Mouse (Mus musculus): ENCODE measurements around the gene Tmem214. TPM values are rescaled to one million over a fixed set of nuclear protein-coding genes. Genes with fewer than 3 reads are reported as not detected.

The Tmem214 gene
- polyA plus RNA-seq, 1 experiment from 2014 or later, result 63.3 TPM

DNA sequence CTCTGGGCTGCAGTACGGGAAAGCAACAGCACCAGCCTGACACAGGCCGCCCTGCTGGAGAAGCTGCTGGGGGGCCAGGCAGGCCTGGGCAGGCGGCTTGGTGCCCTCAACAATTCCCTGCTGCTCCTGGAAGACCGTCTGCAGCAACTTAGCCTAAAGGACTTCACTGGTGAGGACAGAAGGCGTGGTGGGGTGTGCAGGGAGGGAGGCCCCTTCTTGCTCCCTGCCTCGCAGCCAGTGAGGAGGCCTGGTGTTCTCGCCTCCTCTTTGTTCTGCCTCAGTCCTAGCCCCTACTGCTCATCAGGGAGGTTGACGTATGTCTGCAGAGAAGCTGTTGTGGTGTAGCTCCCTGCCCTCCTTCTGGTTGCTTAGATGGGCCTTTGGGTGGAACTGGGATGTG, 50.9 kb downstream of the Tmem214 start:
- H3K4me1 ChIP-seq, result peaks cover 68% of the 10 kb centered on the region

DNA sequence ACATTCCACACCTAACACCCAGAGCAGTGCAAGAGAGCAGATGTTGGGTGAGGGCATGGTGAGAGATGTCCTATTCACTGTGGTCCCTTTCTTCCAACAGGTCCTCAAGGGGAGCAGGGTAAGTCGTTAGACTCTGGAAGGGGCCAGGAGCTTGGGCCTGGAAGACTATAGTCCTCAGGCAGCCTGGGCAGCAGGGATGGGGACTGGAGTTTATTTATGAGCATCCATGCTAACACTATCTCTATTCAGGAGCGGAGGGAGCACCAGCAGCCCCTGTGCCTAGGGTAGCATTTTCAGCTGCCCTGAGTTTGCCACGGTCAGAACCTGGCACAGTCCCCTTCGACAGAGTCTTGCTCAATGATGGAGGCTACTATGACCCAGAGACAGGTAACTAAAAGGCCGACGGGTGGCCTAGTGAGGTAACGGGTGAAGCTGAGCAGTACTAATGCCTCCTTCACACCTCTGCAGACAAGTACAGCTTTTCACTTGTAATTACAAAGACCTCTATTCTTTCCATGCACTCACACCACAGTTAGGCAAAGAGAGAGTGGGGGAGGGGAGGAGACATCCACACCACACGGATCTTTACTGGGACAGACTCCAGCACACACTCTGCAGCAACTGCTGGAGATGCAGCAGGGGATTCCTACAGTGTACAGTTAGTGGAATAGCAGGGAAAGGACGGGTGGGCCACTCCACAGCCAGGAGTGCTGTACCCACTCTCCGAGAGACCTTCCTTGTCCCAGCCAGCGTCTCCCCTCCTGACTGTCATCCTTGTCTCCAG, 52.2 kb downstream of the Tmem214 start:
- Histone ChIP-seq H3K36me3 (peaks cover 10% of the 10 kb centered on the region), H3K4me1 (peaks cover 55% of the 10 kb centered on the region), H3K4me3 (peak overlapping the region; percentile 60; the same call in 1 of the 2 replicates), H3K27ac (replicated peaks) (no peak overlapping the region), H3K27me3 (ENCODE audit: low read depth, poor library complexity, severe bottlenecking) (peaks cover 39% of the 10 kb centered on the region), H3K9me3 (replicated peaks) (no peaks in the 10 kb centered on the region)
- WGBS, result 76% methylated on average over 11 of the region's 11 CpGs
- no peak for DNase-seq (ENCODE audit: low spot score)

More for the DNA sequence above, 50.9 kb downstream of the Tmem214 start:
- Histone ChIP-seq H3K9me3 (replicated peaks) (no peaks in the 10 kb centered on the region), H3K4me3 (0 out of 2 replicates have a peak overlapping the region, but pooled peaks have one; percentile 22), H3K27ac (replicated peaks) (no peak overlapping the region), H3K36me3 (peaks cover 10% of the 10 kb centered on the region), H3K27me3 (ENCODE audit: low read depth, poor library complexity, severe bottlenecking) (peaks cover 28% of the 10 kb centered on the region)
- DNase-seq (ENCODE audit: low spot score), result no peak
- WGBS, result 75% methylated on average over 8 of the region's 8 CpGs

DNA sequence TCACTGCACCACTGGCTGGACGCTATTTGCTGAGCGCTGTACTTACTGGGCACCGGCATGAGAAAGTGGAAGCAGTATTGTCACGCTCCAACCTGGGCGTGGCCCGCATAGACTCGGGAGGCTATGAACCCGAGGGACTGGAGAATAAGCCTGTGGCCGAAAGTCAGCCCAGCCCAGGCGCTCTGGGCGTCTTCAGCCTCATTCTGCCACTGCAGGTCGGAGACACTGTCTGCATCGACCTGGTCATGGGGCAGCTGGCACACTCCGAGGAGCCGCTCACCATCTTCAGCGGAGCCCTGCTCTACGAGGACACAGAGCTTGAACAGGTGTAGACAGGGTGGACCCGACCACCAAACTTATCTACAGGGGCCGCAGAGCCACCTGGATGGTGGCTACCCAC, 52.8 kb downstream of the Tmem214 start:
- H3K4me1 ChIP-seq, result peaks cover 49% of the 10 kb centered on the region
- DNase-seq (ENCODE audit: low spot score), result no peak
- peaks cover 43% of the 10 kb centered on the region for H3K27me3 ChIP-seq (ENCODE audit: low read depth, poor library complexity, severe bottlenecking)
- 58% methylated on average over 19 of the region's 19 CpGs for WGBS
- no peaks in the 10 kb centered on the region for H3K9me3 ChIP-seq (replicated peaks)
- H3K27ac ChIP-seq (replicated peaks), result peak overlapping the region; percentile 10; the same call in 1 of the 2 replicates
- peak overlapping the region; percentile 60 for H3K4me3 ChIP-seq
- peaks cover 10% of the 10 kb centered on the region for H3K36me3 ChIP-seq

DNA sequence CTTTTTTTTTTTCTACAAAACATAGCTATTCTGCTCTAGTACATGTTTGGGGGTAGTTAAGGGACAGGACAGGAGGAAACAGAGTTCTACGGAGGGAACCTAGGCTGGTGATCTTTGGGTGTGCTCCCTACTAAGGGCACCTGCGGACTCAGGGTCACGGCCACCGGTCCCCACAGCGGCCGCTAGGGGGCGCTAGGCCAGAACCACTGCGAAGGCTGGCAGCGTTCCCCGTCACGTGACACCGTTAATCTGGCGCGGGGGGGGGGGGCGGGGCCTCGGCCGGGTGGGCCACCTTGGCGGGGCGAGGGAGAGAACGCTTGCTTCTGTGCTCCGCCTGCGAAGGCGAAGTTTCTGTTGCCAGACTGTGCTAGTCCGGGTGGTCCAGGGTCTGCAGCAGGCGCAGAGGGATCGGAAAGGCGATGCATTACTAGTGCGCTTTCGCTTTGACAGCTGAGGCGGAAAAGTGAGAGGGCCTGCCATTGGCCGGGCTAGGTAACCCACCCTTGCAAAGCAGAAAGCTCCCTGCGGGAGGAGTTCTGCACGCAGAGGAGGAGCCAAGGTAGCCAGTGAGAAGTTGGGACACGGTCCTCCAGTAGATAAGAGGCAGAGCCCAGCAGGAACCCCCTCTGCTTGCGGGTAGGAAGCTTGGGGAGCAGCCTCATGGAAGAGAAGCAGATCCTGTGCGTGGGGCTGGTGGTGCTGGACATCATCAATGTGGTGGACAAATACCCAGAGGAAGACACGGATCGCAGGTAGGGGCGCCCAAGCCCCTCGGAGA, 53.6 kb downstream of the Tmem214 start, which contains the start of gene Khk:
Khk (plus strand) TSS at position 176 of the 778 bp plus-strand sequence.
- H3K4me1 ChIP-seq, result peaks cover 41% of the 10 kb centered on the region
- peaks cover 10% of the 10 kb centered on the region for H3K36me3 ChIP-seq
- 1% methylated on average over 40 of the region's 40 CpGs for WGBS
- peak; percentile 95 for DNase-seq (ENCODE audit: low spot score)
- peak within 1 kb of the TSS; percentile 60 for H3K4me3 ChIP-seq
- no peaks in the 10 kb centered on the region for H3K9me3 ChIP-seq (replicated peaks)
- peak within 1 kb of the TSS; percentile 82 for H3K27ac ChIP-seq (replicated peaks)
- peaks cover 43% of the 10 kb centered on the region for H3K27me3 ChIP-seq (ENCODE audit: low read depth, poor library complexity, severe bottlenecking)

DNA sequence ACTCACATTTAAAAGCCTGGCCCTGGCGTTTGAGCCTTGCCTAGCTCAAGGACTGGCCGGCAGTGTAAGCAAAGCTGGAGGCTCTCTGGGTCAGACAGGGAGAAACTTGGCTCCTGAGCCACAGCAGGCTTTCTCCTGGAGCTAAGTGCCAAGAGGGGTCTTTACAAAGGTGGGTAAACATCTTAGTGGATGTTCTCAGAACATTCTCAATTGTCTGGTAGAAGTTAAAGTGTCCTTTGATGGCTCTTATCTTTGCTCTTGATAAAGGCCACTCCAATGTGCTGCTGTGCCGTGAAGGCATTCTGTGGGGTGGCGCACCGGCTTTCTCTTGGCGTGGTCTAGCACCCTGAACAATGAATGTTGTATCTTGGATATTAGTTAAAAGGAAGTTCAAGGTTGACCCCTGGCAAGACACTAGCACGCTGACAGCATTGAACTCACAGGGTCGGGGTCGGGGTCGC, 54.8 kb downstream of the Tmem214 start:
- no peak overlapping the region for H3K27ac ChIP-seq (replicated peaks)

DNA sequence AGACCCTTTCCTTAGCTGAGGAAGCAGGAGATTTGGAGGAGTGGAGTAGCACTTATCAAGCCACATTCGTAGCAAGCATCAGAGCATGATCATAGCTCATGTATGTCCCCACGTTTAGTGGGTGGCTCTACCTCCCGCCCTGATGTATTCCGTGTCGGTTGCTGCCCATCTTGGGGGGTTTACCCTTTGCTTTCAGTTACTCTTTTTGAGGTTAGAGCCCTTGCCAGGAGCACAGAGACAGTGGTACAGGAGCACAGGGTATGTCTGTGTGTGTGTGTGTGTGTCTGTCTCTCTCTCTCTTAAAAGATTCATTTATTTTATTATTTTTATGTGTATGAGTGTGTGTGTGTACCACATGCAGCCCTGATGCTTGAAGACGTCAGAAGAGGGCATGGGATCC, 55.3 kb downstream of the Tmem214 start:
- Histone ChIP-seq H3K9me3 (replicated peaks) (no peaks in the 10 kb centered on the region), H3K4me1 (peaks cover 37% of the 10 kb centered on the region), H3K36me3 (peaks cover 8% of the 10 kb centered on the region), H3K27me3 (ENCODE audit: low read depth, poor library complexity, severe bottlenecking) (peaks cover 43% of the 10 kb centered on the region), H3K27ac (replicated peaks) (no peak overlapping the region), H3K4me3 (no peak overlapping the region)
- no peak for DNase-seq (ENCODE audit: low spot score)
- 92% methylated on average over 6 of the region's 6 CpGs for WGBS

More for the DNA sequence above, 54.8 kb downstream of the Tmem214 start:
- Histone ChIP-seq H3K4me3 (peak overlapping the region; percentile 60), H3K36me3 (peaks cover 9% of the 10 kb centered on the region), H3K4me1 (peaks cover 36% of the 10 kb centered on the region), H3K27me3 (ENCODE audit: low read depth, poor library complexity, severe bottlenecking) (peaks cover 43% of the 10 kb centered on the region), H3K9me3 (replicated peaks) (no peaks in the 10 kb centered on the region)
- DNase-seq (ENCODE audit: low spot score), result no peak
- 77% methylated on average over 10 of the region's 10 CpGs for WGBS

DNA sequence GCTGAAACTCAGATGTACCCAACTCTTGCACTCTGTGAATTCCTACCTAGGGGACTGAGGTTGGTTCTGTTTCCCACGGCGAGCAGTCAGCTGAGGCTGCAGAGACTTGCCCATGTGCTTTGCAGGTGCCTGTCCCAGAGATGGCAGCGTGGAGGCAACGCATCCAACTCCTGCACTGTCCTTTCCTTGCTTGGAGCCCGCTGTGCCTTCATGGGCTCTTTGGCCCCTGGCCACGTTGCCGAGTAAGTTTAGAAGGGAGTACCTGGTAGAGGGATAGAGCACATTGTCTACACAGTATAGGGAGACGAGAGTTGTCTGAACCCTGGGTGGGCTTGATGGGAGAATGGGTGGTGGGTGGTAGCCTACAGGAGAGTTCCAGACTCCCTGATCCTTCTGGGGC, 56.8 kb downstream of the Tmem214 start:
- H3K36me3 ChIP-seq, result no peaks in the 10 kb centered on the region
- peaks cover 41% of the 10 kb centered on the region for H3K27me3 ChIP-seq (ENCODE audit: low read depth, poor library complexity, severe bottlenecking)
- H3K4me3 ChIP-seq, result no peak overlapping the region
- no peaks in the 10 kb centered on the region for H3K9me3 ChIP-seq (replicated peaks)
- H3K4me1 ChIP-seq, result peaks cover 36% of the 10 kb centered on the region
- DNase-seq (ENCODE audit: low spot score), result no peak
- no peak overlapping the region for H3K27ac ChIP-seq (replicated peaks)
- 80% methylated on average over 8 of the region's 8 CpGs for WGBS

DNA sequence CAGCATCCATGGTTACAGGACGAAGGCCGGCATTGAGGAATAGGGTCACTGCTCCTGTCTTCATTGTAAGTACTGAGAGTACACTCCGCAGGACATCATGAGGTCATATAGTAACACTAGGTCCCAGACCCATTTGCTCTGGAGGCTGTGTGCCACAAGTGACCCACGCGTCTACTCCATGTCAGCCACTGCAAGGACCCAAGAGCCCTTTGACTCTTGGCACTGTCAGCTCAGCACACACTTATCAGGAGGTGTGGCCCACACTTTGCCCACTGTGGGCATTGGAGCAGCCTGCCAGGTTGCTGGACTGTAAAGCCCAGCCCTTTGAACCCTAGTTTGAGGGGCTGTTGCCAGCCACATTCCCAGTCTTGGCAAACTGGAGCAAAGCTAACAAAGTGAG, 57.4 kb downstream of the Tmem214 start:
- H3K4me3 ChIP-seq, result no peak overlapping the region
- DNase-seq (ENCODE audit: low spot score), result no peak
- no peak overlapping the region for H3K27ac ChIP-seq (replicated peaks)
- peaks cover 35% of the 10 kb centered on the region for H3K27me3 ChIP-seq (ENCODE audit: low read depth, poor library complexity, severe bottlenecking)
- no peaks in the 10 kb centered on the region for H3K9me3 ChIP-seq (replicated peaks)
- WGBS, result 90% methylated on average over 5 of the region's 5 CpGs
- H3K4me1 ChIP-seq, result peaks cover 35% of the 10 kb centered on the region
- no peaks in the 10 kb centered on the region for H3K36me3 ChIP-seq

DNA sequence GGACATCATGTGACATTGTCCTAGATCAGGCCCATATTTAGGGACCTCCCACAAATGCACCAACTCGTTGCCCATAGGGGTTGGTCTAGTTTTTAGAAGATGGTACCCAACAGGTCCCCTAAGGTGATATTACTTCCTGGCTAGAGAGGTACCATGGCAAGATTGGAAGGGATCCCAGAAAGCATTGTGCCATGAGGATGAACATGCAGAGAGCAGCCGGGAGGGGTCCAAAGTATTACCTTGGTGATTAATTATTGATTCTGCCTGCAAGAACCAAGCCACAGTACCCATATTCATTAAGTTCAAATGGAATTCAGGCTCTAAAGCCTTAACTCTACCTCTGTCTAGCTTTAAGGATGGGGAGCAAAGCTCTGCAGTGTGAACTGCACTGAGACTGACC, 58.3 kb downstream of the Tmem214 start:
- Histone ChIP-seq H3K9me3 (replicated peaks) (no peaks in the 10 kb centered on the region), H3K4me3 (no peak overlapping the region), H3K27me3 (ENCODE audit: low read depth, poor library complexity, severe bottlenecking) (peaks cover 29% of the 10 kb centered on the region), H3K27ac (replicated peaks) (no peak overlapping the region), H3K36me3 (no peaks in the 10 kb centered on the region), H3K4me1 (peaks cover 27% of the 10 kb centered on the region)
- no peak for DNase-seq (ENCODE audit: low spot score)
- 83% methylated on average over 2 of the region's 2 CpGs for WGBS

DNA sequence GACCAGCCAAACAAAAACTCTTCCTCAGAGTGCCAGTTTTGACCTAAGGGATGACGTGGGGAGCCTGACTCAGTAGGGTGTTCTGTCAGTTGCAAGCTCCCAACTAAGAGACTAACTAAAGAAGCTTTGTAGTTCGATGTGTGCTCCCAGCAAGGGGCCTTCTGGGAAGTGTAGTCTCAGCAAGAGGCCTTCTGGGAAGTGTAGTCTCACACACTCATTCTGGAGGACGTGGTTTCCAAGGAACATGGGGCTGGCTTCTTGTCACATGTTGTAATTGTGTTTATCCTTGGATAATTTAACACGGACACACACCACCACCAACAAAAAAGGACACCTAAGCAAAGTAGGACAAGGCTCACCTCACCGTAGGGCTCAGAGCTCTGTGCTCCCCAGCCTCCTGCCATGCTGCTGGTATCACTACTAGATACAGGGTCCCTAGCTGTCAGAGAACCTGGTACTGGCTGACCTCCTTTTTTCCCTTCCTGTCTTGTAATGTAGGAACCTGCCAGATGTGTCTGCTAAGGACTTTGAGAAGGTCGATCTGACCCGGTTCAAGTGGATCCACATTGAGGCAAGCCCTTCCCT, 60.2 kb downstream of the Tmem214 start:
- no peaks in the 10 kb centered on the region for H3K9me3 ChIP-seq (replicated peaks)
- H3K36me3 ChIP-seq, result no peaks in the 10 kb centered on the region
- H3K27me3 ChIP-seq (ENCODE audit: low read depth, poor library complexity, severe bottlenecking), result peaks cover 21% of the 10 kb centered on the region
- H3K27ac ChIP-seq (replicated peaks), result no peak overlapping the region
- no peak for DNase-seq (ENCODE audit: low spot score)
- peaks cover 7% of the 10 kb centered on the region; the same call in 1 of the 2 replicates for H3K4me1 ChIP-seq
- 43% methylated on average over 7 of the region's 7 CpGs for WGBS
- H3K4me3 ChIP-seq, result peak overlapping the region; percentile 31; the same call in 1 of the 2 replicates
